Mouse (Mus musculus): ENCODE results near the gene Ropn1. TPM values are rescaled to one million over a fixed set of nuclear protein-coding genes. Genes with fewer than 3 reads are reported as not detected.

Ropn1 gene
- 571 TPM for polyA plus RNA-seq (2014; fragmentation: Illumina TruSeq; extraction: RNeasy Lipid Tissue Mini Kit (QIAGEN cat#74804); ENCODE audit: low read depth, low replicate concordance)

DNA sequence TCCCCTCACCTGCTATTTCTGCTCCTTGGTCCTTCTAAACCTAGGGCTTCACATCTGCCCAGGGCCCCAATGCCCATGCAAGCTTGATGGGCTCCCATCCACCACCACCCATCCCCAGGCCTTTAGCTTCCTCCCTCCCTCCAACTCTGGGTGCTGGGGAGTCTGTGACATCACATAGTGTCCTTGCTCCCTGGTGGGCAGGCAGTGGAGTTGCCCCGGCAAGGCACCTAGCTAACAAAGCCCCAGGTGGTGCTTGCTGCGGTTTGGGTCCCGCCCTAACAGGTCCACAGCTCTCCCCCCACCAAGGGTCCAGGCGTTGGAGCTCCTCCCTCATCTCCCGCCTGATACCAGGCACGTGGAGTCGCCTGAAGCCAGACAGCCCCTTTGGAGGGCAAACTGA is at the start of gene Ropn1:
Ropn1 (plus strand) TSS at position 301 of the 400 bp plus-strand sequence.

DNA sequence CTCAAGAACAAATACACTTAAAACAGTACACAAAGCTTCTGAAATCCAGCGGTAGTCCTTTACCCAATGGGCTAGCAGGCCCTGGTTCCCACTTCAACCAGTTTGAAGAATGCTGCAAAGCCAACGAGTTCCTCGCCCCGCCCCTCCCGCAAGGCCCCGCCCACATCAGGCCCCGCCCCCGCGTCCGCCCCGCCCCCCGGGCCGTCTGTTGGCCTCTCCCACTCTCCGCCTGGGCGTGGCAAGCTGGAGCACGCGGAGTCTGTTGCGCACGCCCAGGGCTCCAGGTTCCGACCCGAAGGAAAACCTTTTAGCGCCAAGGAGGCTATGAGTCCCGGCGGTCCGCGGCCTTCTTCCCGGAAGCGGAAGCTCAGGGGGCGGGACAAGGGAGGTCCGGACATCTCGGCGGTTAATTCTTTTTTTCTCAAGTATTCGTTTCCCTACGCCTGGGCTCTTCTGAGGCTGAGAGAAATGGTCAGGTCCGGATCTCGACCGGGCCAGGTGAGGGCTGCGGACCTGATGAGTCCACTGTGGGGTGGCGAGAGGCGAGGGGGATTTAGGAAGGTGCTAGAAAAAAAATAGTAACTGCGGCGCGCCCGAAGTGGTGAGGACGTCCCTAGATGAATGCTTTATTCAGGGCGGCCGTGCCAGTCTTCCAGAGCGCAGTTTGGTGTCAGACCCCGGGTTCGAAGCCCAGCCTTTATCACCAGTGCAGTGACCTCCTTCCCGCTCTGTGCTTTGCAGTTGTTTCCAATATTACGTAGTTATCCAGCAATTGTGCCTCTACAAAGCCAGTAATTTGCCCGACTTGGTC is 40.8 kb downstream of the Ropn1 start, which contains the start of gene Ccdc14:
Ccdc14 (plus strand) TSS at position 283 of the 811 bp plus-strand sequence.

Other genes starting within 250 kb of the Ropn1 start
- 4.8 TPM for gene Kalrn, start 76.4 kb upstream of the Ropn1 start, polyA plus RNA-seq (2014; fragmentation: Illumina TruSeq; extraction: RNeasy Lipid Tissue Mini Kit (QIAGEN cat#74804); ENCODE audit: low read depth, low replicate concordance)
- 19.9 TPM for gene Ccdc14, start 40.7 kb downstream of the Ropn1 start, polyA plus RNA-seq (2014; fragmentation: Illumina TruSeq; extraction: RNeasy Lipid Tissue Mini Kit (QIAGEN cat#74804); ENCODE audit: low read depth, low replicate concordance)
- 20.3 TPM for gene Mylk, start 95.3 kb downstream of the Ropn1 start, polyA plus RNA-seq (2014; fragmentation: Illumina TruSeq; extraction: RNeasy Lipid Tissue Mini Kit (QIAGEN cat#74804); ENCODE audit: low read depth, low replicate concordance)

Measured in testis, adult 10 weeks (tissue).